In the genomic region with DNA sequence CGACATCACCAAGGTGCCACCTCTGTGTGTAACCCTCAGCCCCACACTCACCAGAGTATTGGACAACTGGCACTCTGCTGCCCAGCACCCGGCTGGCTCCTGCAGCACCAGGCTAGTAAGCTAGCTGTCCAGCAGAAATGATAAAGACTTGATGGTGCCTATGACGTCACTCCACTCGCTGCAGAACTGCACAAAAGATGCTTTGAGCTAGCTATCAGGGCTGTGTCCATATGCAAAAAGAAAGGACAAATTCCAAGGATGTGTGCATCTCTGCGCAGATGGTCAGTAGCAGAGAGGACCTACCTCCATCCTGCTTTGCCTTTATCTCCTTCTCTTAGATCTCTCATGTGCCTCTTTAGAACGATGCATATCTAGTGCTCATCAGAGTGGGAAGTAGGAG, we compare ENCODE assay signal across 25 mouse cellular contexts. TPM values are rescaled to one million over a fixed set of nuclear protein-coding genes. Genes with fewer than 3 reads are reported as not detected.
"Had no signal": no experiment of that assay in that cellular context is flagged by ENCODE, and none has a peak within 500 bp of the region (broad histone marks: within the 10 kb centered on the region; RNA-seq: fewer than 3 reads in every experiment).

Gene Ffar3 (minus strand): TSS at position 101 of the 400 bp plus-strand sequence.

- DNase-seq: lung, adult 2 months; lung, postnatal 14 days; lung, postnatal 36 days; retina, postnatal 1 day; right cerebral cortex, adult 18-20 months; right cerebral cortex, postnatal 25 days; right cerebral cortex, postnatal 4 days; spleen, adult 18-20 months; thymus, adult 18-20 months; thymus, postnatal 14 days; thymus, postnatal 36 days had no signal

- H3K27ac ChIP-seq: lung, embryonic 15.5 days; macrophage; midbrain, embryonic 13.5 days; midbrain, embryonic 15.5 days; neural tube, embryonic 12.5 days had no signal

- H3K9me3 ChIP-seq: lung, embryonic 15.5 days; megakaryocyte, embryonic 14.5 days; midbrain, embryonic 13.5 days; midbrain, embryonic 15.5 days; neural tube, embryonic 12.5 days had no signal

- H3K9ac ChIP-seq: lung, embryonic 15.5 days; midbrain, embryonic 13.5 days; midbrain, embryonic 15.5 days; neural tube, embryonic 12.5 days had no signal

- H3K36me3 ChIP-seq: lung, embryonic 15.5 days; midbrain, embryonic 13.5 days; midbrain, embryonic 15.5 days; neural tube, embryonic 12.5 days had no signal

- H3K4me3 ChIP-seq: lung, embryonic 15.5 days; megakaryocyte, embryonic 14.5 days; midbrain, embryonic 13.5 days; midbrain, embryonic 15.5 days; neural tube, embryonic 12.5 days had no signal

- H3K27me3 ChIP-seq: lung, embryonic 15.5 days; midbrain, embryonic 15.5 days; neural tube, embryonic 12.5 days had no signal

- H3K4me2 ChIP-seq: lung, embryonic 15.5 days; midbrain, embryonic 11.5 days; midbrain, embryonic 13.5 days; midbrain, embryonic 15.5 days; neural tube, embryonic 12.5 days had no signal

- ATAC-seq: lung, postnatal 0 days; midbrain, embryonic 13.5 days; midbrain, embryonic 15.5 days had no signal

- H3K4me1 ChIP-seq: lung, embryonic 15.5 days; midbrain, embryonic 15.5 days; neural tube, embryonic 12.5 days had no signal

RNA-seq across cellular contexts. Expression of gene Ffar3, which starts in this region (rescaled TPM):
- total RNA-seq: megakaryocyte progenitor cell, adult 5-6 weeks; midbrain, postnatal 0 days; monocyte, adult 5-6 weeks had no signal
- polyA plus RNA-seq: lung, adult 2 months; lung, embryonic 15.5 days; lung, postnatal 0 days; macrophage; midbrain, embryonic 11.5 days; midbrain, embryonic 13.5 days; midbrain, embryonic 15.5 days; midbrain, postnatal 0 days; neural tube, embryonic 12.5 days; neural tube, embryonic 14.5 days; stomach, embryonic 14.5 days; thymus, postnatal 0 days had no signal
